Mouse (Mus musculus) kidney, postnatal 25 days (tissue): ENCODE measurements around the gene Dytn.
A peak's percentile ranks its signal among the peaks of the same experiment; 100 is the strongest.
"Not testable (repeated sequence)": the region's sequence is repeated elsewhere in the genome, so short reads cannot be mapped to it uniquely, and the experiment has no call there.

Source experiments
- DNase-seq, 2 experiments: peaks; one replicate each; pipeline ENCODE4 v3.0.0; 2021; ENCODE audit warnings: mixed read lengths in 2 of 2

Gene Dytn

DNA sequence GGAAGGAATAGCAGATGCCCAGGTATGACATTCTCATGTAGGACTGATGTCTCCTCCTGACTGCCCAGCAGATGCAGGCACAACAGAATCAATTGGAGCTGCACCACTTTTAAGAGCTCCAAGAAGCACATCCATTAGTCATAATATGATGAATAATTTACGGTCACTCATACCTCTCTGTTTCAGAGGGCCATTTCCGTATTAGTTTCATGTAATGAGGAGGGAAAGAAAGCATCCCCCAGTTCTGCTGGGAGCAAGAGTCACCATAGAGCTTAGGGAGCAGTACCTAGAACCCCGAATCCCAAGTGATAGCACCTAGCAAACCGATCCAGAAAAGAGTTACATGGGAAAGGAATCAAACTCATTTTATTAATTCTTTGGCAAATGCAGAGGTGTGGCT is at the start of gene Dytn:
TSS of gene Dytn (minus strand) at position 101 of the 400 bp plus-strand sequence.
- DNase-seq: no peak

DNA sequence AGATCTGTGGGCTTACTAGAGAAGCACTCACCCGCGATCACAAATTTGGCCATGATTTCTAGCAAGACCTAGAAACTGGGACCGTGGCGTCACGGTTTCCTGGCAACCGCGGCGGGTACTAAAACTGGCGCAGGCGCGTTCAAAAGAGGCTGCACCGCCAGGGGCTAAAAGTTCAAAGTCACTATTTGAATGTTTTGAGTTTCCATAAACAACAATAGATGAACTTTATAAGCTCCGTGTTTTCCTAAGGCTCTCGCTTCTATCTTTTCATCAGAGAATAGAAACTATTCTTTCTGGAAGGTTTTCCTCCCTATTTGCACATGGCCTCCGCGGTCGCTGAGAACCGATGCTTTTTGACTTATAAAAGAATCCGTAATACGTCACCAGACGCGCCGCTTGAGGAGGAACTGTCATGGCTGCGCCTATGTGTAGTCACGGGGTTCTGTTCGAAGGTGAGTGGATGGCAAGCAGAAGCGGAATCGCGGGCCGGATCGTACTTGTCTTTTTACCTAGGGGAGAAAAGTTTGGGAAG is 43.6 kb upstream of the Dytn start, which contains the start of the genes Mdh1b and Fastkd2:
TSS of gene Mdh1b (minus strand) at position 79 of the 532 bp plus-strand sequence.
TSS of gene Fastkd2 (plus strand) at position 375 of the 532 bp plus-strand sequence.
- peak; percentile 92 for DNase-seq

DNA sequence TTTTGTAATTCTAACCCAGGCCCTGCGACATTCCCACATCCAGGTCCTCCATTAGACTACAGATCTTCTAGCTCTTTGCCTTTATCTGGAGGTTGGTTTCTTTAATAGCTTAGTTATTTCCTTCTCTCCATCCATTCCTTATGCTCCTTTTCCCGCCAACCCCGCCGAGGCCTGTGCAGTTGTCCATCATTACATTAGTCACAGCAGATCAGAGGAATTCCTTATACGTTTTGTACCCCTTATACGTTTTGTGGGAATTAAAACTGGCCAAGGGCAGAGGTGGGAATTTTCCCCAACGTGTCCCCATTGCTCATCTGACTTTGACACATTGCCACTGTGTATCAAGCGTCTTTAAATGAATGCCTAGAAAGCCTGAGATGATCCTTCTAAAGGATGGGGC is 43.1 kb upstream of the Dytn start:
- DNase-seq: no peak

DNA sequence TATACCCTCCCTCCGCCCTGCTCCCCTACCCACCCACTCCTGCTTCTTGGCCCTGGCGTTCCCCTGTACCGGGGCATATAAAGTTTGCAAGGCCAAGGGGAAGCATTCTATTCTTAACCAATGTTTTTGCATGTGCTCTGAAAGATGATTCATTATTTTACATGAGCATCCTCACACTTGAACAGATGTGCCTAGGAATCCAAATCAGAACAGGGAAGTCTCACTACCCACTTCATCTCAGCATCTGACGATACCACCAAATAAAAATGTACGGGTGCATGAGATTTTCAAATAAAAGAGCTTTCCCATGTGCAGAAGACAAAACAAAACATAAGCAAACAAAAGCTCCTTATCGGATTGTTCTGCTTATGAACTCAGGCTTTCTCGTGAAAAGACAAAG is 33.4 kb upstream of the Dytn start:
- DNase-seq: no peak

DNA sequence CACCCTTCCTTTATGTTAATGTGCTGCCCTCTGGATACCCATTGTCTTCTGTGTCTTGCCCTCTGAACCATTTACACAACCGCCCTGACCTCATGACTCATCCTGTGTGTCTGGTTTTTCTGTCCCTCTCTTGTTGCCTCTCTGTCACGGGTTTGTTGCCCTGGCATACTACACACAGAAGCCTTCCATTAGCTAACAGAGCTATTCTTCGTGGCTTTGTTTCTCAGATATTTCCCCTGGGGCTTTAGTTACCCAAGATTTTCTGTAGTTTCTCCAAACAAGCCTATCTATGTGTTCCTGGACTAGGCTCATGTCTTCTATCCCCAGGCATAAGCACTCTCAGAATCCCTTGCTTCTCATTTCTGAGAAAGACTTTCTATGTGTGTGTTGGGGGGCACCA is 22.1 kb upstream of the Dytn start:
- DNase-seq: no peak

DNA sequence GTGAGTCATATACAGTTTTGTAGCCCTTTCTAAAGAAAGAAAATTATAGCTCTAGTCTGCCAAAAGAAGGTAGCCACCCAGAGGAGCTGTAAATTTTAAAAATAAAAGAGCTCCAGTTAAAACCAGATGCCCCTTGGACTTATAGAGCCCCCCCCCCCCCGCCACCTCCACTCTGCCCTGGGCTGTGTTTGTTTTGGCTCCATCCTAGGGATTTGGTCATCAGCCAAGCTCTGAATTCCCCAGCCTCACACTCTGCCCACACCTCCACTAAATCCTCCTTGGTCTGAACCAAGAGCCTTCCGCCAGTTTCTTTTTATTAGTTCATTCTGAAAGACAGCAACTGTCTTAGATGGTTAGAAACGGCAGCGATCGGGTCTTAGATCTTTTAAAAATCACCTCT is 19.0 kb upstream of the Dytn start:
- peak in 1 of 2 experiments; percentile 14 for DNase-seq

DNA sequence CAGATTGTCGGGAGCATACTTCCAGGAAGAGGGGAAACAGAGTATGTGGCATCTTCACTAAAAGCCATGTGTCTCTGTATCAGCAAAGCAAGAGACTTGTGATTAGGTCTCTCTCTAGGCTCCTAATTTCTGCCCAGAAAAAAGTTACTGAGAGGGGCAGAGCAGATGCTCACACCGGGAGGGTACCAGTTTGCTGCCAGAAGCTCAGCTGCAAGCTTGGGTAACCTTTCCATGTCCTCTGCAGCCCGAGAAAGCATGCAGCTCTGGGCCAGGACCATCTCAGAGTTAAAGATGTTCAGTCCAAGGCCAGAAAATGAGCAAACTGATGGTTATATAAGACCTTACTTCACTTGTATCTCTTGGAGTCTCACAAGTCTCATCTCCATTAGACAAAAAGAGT is 10.1 kb upstream of the Dytn start:
- DNase-seq: no peak

DNA sequence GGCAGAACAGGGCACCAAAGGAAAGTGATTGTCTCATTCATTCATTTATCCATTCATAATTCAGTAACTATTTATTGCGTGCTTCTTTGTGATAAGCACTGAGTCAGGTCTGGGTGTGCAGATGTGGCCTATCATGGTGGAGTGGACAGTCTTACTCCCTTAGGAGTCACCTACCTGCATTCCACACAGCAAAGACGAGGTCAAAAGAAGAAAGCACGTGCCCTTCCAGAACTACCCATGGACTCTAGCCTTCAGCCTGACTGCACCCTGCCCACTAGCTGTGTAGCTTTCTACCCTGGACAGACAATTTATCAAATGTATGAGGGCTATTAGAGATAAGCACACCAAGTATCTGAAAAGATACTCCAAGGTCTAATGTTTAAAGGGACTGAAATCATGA is 10.8 kb downstream of the Dytn start:
- DNase-seq: no peak

DNA sequence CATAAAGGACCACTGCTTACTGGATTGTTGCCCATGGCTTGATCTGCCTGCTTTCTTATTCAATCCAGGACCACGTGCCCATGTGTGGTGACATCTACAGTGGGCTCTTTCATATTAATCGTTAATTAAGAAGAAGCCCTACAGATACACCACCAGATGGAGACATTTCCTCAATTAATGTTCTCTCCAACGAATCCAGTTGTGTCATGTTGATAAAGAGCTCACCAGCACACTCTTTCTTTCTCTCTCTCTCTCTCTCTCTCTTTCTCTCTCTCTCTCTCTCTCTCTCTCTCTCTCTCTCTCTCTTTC is 17.9 kb downstream of the Dytn start:
- no peak for DNase-seq

DNA sequence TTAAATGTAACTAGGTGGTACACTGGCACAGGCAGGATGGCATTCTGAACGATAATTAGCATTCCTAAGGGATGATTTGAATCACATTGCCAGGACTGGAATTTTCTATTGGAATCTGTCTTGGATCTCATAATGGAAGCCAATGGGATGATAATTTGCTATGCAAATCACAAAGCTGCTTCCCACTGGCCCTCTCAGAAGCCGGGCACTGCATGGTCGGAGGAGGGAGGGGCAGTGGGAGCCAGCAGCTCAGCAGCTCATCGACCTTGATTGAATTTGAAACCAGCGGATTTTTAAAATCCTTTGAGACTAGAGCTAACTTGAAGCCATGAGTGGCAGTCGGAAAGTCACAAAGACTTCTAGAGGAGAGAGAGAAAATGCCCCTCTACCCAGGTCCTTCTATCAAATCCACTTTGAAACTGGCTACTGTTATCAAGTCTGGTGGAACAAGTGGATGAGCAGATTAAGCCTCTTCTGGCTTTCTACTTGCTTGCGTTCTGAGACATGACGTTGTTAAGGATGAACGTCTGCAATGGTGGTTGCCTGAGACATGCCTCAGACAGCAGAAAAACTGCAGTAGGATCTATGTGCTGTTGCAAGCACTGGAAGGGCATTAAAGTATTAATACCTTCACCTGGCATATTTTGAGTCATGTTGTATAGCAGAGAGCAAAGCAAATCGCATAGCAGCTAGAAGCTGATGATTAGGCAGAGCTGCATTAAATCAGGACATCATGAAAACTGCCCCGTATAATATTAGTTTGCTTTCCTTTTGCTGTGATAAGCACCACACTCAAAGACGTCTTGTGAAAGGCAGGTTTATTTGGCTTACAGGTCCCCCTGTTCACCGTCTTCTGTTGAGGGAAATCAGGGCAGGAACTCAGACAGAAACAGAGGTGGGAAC is 18.5 kb downstream of the Dytn start:
- DNase-seq: no peak

DNA sequence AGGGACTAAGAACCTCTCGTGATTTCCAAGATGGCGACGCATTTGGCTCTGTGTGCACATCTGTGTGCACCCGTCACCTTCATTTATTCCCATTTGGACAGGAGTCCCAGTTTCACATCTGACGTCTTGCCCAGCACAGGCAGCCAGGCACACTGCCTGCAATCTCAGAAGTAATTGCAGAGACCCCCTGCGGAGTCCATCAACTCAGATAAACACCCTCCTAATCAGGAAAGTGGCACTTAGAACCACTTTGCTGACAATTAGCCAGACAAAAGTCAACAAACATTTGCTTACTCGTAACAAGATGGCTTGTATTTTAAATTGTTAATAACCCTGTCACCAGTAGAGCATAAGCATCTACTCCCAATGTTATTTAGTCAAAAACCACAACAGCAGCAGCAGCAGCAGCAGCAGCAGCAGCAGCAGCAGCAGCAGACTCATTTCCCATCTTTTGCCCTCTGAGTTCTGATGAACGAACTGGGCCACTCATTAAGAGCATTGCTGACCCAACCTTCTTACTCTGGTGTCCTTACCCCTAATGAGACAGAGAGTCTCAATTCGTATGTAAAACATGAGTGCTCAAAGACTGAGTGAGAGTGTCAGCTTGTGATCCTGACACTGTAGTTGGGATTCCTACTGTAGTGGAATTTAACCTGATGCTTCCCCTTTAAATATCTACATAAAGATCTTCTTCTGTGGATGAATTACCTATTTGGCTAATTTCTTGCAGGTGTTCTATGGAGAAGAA is 19.4 kb downstream of the Dytn start:
- DNase-seq: no peak

DNA sequence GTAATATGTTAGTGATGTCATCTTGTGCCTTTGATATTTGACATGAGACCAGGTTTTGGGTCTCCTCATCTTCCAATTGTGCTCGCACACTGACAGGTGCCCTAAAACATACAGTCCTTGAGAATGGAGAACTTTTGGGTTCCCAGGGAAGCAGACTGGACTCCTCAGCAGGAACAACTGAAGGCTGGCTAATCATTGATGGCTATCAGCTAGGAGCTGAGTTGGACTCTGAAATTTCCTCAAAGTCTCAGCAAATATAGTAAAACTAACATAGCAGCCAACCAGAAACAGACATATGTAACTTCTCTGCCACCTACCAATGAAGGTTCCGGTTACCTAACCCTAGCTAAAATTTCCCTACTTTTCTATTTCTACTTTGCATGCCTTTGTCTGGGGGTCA is 20.6 kb downstream of the Dytn start:
- no peak for DNase-seq

DNA sequence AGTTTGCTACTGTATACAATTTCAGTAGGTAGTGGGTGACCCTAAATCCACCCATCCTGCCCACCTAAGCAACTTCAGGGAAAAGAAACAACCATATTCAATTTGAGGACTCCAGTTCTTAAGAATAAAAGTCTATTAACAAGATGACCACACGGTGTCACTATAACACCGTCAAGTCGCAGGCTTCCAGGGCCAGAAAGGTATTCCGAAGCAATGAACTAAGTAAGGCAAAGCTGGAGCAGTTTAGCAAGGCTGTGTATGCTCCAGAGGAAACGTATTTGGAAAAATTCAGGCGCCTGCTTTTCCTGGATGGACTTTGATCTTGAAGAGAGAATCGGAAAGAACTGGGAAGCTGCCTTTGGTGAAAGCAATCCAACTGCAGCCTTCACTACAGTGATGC is 27.1 kb downstream of the Dytn start:
- DNase-seq: peak; percentile 40 to 41

DNA sequence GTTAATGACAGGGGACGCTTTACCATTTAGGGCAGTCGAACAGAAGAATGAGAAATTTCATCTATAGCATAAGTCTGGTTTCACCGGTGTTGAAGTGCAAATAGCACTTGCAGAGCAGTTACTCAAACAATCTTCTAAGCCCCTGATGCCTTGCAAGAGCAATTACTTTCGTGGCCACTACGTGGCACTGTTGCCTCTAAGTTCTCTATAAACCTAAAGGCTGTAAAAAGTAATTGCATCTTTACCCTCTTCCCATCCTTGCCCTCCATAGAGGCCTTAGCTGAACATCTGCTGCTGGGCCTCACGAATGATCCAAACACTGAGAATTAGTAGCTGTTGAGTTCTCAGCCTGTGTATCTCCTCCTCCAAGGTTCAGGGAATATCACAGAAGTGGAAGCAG is 28.7 kb downstream of the Dytn start:
- peak; percentile 47 to 71 for DNase-seq

DNA sequence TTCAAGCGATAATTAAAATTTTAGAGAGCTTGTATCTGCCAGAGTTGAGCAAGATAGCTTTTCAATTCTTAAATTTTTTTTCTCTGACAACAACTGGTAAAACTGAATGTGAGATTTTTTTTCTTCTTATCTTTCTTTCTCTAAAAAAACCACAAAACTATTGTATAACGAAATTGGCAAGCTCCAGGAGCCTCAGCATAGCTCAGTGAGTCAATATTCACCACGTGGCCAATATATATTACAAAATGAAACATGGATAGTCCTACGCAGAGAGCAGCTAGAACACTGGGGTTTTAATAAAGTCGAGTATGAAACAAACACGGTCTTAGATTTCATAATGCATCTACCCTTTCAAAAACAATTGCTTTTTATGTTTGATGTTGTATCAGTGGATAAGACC is 46.8 kb downstream of the Dytn start:
- no peak for DNase-seq

DNA sequence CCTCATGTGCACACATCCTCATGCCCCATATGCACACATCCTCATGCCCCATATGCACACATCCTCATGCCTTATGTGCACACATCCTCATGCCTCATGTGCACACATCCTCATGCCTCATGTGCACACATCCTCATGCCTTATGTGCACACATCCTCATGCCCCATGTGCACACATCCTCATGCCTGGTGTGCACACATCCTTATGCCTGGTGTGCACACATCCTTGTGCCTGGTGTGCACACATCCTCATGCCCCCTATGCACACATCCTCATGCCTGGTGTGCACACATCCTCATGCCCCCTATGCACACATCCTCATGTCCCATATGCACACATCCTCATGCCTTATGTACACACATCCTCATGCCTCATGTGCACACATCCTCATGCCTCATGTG is 56.3 kb downstream of the Dytn start:
- not testable (repeated sequence) for DNase-seq

DNA sequence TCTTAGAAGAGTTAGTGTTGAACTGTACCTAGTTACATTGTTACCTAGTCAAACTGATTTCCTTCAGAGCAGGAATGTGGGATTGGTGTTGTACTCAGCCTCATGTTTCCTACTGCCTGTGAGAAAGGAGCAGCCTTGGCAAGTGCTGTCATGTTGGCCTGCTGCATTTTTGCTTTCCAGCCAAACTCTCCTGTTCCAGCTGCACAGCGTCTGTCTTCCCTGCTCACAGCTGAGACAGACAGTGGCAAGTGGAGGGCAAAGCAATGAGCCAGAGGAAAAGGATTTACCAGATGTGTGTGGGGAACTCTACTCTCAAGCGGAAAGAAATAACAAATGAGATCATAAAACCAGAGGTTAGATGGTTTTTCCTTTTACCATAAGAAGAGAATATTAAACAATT is 58.5 kb downstream of the Dytn start:
- no peak for DNase-seq

DNA sequence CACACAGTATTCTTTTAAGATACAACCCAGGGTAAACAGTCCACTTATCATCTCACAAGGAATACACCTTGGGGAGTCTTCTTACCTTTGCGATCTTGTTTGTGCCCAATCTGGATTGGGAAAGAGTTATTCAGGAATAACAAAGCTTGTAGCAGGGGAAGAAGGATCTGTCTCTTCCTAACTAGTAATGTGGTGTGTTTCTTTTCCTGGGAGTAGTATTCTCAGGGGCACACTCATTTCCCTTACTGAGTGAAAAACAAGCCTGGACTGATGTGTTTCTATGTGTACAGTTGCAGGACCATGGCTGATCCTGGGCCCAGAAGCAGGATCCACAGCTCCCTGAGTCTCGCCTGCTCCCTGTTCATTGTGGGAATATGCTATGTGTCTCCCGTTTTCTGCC is 71.1 kb downstream of the Dytn start, which contains the start of gene Gm39653:
TSS of gene Gm39653 (plus strand) at position 301 of the 400 bp plus-strand sequence.
- no peak for DNase-seq

DNA sequence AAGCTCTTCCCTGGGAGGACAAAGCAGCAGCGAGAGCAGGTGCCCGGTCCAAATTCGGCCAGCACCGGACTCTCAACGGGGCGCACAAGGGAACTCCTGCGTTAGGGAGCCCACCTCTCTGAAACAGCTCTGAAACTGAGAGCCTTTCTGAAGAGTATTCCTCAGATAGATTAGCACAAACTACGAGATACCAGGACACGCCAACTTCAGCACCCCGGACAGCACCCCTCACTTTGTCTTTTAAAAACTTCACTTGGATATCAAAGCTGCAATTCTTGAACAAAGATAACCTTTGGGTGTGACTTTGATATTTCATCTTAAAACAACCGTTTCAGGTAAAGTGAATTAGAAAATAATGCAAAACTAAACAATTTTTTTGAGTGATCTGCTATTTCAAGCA is 72.1 kb downstream of the Dytn start:
- peak; percentile 43 to 58 for DNase-seq

DNA sequence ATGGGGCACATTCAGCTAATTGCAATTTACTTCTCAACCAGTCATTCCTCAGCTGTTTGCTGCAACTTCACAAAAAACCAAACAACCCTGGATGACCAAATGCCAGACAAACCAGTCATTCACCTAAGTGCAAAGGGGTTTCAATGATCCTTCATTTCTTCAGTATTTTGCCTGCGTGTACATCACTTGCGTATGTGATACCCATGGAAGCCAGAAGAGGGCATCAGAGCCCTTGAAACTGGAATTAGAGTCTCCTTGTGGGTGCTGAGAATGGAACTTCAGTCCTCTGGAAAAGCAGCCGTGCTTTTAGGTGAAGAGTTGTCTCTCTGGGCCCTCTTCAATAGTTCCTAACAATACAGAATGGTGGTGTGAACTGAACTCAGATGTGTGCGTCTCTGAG is 77.1 kb downstream of the Dytn start:
- DNase-seq: no peak

DNA sequence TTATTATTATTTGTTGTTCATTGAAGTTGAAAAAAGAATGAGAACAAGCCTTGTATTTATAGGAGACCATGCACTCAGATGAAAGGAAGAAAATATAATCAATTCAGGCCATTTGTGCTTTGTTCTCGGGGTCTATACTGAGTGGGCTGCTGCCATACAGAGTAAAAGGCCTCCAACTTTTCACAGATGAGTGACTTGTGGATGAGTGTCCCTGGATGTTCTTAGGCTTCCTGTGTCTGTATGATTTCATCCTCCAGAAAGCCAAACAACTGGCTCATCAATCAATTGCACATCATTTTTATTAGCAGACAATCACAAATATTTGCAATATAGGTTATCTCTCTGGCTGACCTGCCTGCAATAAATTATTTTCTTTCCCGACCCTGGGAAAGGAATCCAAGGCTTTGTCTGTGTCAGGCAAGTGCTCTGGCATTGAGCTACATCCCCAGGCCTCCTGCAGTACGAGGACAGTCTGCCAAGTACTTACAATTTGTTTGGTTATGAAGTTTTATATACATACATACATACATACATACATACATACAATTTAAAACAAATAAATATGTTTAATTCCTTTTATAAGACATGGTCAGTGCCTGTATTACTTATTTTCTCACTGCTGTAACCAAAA is 82.7 kb downstream of the Dytn start:
- no peak for DNase-seq

DNA sequence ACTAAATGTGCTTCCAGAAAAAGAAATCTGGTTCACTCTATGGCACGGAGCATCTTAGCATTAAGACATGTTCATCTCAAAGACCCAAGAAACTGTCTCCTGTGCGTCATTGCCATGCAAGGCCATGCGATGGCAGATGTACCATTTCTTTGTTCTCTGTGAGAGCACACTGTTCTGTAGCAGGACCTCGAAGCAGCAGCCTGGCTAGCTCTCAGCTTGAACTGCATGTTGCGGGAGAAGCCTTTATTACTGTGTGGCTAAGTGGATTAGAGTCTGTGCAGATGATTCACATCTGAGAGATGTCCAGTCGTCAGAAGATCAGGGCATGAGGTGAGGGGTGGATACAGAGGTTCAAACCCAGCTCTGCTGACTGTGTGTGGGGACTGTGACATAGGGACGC is 99.9 kb downstream of the Dytn start:
- no peak for DNase-seq

DNA sequence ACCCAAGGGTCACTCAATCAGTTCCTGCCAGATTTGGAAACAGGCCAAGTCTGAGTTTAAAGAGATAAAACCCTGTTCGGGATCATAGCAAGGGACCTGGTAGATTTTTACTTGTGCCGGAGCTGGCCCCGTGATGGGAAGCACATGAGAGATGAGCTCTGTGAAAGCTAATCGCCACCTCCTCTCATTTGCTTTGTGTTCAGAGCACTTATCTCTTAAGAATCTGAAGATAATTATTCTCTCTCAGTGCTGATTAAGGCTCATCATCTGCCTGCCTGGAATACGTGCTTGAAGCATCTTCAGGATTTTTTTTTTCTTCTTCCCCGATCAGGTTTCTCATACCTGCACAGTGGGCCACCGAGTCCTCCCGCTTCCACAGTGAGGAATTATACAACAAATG is 107.6 kb downstream of the Dytn start:
- DNase-seq: no peak
